Mouse (Mus musculus) gonadal fat pad, adult 2 months (tissue): ENCODE measurements around the gene Ap5z1. TPM values are rescaled to one million over a fixed set of nuclear protein-coding genes. Genes with fewer than 3 reads are reported as not detected.

Experiments
- DNase-seq: peaks from one replicate; pipeline ENCODE4 v3.0.0-alpha.2; 2012; ENCODE audit warnings: low read depth
- polyA plus RNA-seq: library from polyadenylated mRNA; depleted of rRNA; stranded (reverse); fragments of >200 nt; gene quantifications from 2 replicates; pipeline ENCODE4 v1.2.3, GENCODE M21; 2012

Ap5z1 gene
- polyA plus RNA-seq, 1 experiment: 35.2 TPM

DNA sequence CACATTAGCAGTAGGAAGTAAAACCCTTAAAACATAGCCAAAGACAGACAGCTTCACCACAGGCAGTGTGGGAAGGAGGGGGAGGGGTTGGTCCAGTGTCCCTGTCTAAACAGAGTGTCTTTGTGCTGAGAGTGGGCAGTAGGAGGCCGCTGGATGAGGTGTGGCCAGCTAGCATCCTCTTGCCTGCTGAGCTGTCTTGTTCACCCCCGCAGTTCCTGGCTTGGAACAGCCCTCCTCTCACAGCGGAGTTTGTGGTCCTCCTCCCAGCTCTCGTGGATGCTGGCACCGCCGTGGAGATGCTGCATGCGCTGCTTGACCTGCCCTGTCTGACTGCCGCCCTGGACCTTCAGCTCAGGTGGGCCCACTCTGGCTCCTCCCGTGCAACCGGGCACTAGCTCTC lies 10.0 kb downstream of the Ap5z1 start:
- DNase-seq: no peak

DNA sequence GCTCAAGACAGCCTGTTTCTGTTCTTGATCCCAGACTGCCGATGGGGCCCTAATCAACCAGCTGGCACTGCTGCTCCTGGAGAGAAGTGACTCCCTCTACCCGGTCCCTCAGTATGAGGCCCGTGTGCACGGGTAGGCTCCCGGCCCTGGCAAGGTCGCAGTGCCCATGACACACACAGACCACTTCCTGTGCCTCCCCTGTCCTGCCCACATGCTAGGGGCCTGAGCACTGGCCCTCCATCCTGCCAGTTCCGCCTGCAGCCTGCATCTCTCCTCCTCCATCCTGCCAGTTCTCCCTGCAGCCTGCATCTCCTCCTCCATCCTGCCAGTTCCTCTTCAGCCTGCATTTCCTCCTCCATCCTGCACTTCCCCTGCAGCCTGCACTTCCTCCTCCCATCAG lies 11.9 kb downstream of the Ap5z1 start:
- no peak for DNase-seq

DNA sequence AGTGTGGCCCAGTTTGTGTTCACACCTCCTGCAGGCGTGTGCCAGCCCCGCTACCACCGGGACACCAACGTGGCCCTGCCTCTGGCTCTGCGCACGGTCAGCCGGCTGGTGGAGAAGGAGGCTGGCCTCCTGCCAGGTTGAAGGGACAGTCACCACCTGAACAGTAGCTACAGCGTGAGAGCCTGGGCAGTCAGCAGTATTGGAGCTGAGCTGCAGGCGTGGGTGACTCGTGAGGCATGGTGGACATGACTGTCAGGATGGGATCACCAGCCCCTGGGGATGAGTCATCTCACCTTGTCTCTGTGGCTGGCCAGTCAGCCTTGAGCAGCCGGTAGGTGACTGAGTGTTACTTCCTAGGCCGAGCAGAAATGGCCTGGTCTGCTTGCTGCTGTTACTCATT lies 13.6 kb downstream of the Ap5z1 start:
- DNase-seq: no peak

DNA sequence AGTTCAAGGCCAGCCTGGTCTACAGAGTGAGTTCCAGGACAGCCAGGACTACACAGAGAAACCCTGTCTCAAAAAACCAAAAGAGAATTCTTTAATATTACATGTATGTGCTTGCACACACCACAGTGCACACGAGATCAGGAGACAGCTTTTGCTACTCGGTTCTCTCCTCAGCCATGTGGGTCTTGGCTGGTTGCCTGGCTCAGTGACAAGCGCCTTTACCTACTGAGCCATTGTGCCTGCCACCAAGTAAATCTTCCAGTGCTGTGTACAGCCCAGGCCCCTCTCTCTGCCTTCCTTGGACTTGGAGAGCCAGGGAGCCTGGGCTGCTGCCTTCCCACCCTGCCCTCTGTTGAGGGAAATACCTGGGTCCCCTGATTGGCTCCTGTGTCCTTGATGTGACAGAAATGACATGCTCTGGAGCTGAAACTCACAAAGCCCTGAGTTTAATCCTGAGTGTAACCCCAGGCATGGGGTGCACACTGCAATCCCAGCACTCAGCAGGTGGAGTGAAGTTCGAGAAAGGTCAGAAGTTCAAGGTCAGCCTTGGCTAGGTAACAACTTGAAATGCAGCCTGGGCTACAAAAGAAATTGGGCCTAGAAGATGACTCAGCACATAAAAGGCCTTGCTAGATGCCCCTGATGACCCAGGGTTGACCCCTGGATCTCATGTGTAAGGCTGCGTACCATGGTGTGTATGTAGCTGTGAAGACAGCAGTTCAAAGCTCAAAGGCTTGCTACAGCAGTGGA lies 14.3 kb downstream of the Ap5z1 start:
- no peak for DNase-seq

DNA sequence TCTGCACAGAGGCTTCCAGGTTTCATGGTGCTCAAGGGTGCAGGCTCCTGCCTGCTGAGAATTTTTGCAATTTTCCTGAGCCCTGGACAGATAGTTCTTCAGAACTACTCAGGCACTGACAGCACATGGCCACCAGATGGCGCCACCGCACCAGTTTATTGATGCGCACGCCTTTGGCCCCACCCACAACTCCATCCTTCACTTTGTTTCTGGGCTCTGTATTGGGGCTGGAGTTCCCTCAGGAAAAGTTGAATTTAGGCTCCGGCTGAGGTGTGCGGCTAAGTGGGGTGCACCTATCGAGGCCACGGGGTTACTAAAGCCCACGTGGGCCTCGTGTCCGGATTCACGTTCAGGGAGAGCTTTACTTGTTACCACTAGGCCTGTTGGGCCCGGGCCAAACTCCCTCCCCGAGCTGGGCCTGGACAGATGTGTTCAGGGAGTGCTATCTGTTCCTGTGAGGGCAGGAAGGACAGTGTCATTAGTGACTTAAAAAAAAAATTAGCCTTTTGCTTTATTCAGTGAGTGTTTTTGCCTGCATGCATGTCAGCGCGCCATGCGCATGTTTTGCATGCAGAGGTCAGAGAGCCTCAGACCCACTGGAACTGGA lies 15.2 kb downstream of the Ap5z1 start:
- DNase-seq: no peak

DNA sequence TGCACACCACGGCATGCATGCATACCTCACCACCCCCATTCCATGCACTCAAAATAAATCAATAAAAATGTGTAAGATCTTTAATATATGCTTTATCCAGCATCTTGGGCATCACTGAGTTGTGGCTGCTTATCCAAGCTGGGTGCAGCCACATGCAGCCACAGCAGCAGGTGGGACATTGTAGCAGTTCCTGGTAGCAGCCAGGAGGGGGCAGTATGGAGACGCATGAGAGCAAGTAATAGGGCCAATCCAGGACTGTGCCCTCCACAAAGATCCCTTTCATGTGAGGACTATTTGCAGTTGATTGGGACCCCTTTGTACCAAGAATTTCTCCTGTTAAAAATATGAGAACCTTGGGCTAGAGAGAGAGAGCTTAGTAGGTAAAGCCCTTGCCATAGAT lies 18.8 kb downstream of the Ap5z1 start:
- no peak for DNase-seq

DNA sequence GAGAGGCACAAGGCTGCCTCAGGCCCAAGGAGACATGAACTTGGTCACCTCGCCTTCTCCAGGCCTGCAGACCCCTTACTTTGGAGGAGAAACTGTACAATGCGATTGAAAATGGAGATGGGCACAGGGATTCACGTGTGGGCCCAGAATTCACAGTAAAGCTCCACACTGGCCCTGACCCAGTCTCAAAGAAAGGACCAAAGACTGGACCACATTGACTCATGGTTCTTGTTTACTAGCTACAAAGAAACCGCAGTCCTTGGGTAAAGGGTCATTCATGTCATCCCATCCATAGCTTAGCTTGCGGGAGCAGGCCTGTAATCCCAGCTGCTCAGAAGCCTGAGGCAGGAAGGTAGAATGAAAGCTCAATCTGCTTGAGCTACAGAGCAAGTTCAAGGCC lies 19.8 kb downstream of the Ap5z1 start:
- DNase-seq: no peak

DNA sequence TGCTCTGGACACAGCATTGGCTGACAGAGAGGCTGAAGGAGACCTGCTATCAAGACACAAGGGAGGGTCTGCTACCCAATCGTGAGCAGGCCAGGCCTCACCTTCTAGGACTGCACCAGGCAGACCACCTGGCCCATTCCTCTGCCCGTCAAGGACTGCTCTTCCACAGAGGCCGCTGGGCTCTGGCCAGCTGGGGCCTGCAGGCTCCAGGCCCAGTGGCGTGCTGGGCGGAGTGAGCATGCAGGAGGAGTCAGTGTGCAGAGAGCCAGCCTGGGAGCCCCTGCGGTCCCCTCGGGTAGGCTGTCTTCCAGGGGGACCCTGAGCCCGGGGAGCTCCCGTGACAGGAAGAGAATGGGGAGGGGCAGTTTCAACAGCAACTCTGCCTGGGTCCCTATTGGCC lies 22.9 kb downstream of the Ap5z1 start:
- no peak for DNase-seq

DNA sequence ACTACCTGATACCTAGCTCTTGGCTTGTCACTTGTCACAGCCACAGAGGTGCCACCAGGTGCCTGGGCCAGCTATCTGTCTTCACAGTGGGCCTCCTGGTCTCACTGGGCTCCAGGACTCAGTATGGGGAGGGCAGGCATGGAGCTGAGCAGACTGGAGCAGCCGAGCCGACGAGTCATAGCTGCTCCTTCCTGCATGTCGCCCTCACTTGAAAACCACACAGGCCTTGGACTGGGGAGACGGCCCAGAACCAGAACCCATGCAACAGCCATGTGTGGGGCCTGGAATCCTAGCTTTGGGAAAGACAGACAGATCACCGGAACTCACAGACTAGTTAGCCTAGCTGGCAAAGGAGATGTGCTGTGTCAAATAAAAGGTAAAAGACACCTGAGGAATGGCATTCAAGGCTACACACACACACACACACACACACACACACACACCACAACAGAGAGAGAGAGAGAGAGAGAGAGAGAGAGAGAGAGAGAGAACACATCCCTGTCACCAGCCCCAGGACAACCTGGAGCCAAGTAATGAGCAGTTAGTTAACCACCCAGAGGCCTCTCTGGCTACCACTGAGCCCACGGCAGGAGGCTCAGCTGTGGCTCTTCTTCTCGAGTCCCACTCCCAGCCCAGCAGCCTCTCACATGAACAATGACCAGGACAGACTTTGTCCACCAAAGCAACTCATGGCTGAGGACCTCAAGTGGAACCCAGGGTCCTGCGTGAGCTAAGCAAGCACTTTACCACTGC lies 26.4 kb downstream of the Ap5z1 start:
- DNase-seq: no peak

DNA sequence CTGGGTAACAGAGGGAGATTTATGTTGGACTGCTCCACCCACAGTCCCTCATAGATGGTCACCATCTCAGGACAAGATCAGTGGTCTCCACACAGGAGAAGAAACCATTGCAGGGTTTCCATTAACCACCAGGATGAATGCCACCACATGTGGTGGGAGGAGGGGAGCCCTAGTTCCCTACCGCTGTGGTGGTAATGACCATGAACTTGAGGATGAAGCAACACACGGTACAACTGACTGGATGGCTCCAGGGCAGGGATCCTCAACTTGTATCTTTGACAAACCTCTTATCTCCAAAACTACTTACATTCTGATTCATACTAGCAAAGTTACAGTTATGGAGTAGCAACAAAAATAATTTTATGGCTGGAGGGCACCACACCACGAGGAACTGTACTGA lies 29.6 kb downstream of the Ap5z1 start:
- no peak for DNase-seq

DNA sequence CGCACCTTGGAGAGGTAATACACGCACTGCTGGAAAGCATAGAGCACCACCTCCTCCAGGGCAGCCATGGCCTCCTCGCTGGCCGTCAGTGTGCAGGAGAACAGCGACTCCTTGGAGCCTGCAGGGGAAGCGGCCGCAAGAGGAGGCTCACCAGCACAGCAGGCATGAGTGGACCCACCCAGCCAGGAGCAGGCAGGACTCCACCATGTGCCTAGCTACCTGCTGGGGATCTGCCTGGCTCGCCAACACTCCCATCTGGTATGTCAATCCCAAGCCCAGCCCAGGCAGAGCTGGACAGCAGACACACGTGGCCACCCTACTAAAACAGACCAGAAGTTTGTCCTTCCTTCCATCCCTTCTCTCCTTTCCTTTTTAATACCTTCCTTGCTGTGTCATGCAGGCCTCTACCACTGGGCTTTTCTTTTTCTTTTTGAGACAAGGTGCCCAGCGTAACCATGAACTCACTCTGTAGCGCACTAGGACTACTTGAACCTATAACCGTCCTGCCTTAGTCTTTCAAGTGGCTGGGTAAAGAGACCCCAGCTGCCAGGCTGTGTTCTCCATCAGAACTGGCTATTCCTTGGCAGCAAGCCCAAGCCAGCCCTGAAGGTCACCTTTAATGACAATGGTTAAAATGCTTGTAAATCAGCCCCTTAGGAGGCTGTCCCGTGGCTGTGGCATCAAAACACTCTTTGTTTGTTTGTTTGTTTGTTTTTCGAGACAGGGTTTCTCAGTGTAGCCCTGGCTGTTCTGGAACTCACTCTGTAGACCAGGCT lies 31.8 kb downstream of the Ap5z1 start:
- no peak for DNase-seq

DNA sequence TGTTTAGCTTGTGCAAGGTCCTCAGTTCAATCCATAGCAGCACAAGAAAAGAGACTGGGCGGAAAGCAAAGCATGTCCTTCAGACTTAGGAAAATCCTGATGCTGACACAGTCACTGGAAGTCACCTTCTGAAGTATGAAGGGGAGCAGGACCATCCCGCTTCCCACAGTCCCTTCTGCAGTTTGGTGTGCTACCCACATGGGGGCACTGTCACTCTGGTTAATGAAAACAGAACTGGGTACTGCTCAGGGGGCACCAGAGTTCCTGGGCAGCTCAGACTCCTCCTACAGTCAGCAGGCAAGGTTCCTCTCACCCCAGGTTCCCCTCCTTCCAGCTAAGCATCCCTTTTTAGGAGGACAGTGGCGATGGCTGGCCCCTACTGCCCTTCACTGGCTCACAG lies 35.2 kb downstream of the Ap5z1 start:
- DNase-seq: no peak

DNA sequence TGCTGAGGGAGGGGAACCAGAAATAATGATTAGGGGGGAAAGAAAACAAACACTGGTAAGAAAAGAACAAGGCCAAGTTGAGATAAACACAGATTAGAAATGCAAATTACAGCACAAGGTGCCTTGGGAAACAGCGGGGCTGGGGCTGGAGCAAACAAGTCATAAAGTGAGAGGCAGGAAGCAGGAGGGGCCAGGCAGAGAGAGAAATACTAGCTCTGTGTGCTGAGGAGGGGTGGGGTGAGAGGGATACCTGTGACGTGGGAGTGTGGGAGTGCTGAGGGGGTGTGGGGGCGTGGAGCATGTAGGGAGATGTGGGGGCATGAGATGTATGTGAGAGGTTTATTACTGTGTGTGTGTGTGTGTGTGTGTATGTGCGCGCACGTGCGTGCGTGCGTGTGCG lies 37.2 kb downstream of the Ap5z1 start:
- no peak for DNase-seq

DNA sequence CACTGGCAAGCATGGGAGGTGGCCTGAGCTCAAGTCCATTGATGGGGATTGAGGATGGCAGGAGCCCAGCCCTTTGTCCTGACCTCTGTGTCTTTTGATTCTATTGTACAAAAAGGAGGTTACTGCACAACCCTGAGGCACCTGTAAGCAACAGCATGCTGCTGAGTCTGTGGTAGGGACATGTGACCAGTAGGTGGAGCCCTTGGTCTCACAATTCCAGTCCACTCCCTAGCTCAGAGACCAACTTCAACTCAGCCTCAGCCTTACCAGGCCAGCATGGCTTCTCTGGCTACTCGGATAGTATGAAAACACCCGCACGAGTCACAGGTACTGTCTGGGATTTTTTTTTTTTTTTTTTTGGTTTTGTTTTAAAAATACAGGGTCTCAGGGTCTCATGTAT lies 38.7 kb downstream of the Ap5z1 start:
- peak; percentile 12 for DNase-seq

DNA sequence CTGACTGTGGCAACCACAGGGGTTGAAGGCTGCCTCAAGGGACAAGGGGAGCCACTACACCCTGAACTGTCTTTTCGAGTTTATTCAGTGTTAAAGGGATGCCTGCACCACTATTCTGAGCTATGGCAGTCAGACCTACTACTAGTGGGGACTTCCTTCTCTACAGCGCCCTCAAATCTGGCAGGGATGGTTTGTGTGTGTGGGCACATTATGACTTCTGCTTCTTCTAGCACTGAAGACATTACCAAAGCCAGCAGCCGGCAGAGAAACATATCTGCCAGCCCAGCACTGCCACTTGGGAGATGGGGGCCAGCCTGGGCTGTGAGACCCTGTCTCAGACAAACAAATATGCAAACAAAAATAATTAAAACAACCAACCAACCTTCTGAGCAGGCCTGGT lies 40.4 kb downstream of the Ap5z1 start:
- DNase-seq: no peak

DNA sequence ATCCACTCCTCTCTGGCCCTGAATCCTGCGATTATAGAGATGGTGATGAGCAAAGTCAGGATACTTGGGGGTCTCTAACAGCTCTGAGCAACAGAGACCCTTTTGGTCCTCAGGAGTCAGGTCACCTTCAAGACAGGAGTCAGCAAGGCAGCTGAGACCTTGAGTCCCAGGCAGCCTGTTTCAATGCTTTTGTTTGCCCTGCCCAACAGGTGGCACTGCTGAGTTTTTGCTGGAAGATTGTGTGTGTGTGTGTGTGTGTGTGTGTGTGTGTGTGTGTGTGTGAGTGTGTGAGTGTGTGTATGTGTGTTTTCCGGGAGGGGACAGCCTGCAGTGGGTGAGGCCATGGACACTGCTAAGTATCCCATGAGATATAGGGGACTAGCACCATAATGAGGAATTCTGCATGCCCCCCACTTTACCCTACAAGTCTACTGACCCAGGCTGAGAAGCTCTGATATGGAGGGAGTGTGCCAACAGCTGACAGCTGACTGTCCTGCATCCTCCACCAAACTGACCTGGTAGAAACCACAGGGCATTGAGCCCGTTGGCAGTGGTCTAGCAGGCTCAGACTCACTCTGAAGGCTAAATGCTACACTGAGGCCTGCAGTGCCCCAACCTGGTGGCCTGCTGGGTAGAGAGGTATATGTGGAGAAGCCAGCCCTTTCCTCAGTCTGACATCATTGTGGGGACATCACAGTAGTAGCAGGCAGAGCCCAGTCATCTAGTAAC lies 42.1 kb downstream of the Ap5z1 start:
- DNase-seq: no peak

DNA sequence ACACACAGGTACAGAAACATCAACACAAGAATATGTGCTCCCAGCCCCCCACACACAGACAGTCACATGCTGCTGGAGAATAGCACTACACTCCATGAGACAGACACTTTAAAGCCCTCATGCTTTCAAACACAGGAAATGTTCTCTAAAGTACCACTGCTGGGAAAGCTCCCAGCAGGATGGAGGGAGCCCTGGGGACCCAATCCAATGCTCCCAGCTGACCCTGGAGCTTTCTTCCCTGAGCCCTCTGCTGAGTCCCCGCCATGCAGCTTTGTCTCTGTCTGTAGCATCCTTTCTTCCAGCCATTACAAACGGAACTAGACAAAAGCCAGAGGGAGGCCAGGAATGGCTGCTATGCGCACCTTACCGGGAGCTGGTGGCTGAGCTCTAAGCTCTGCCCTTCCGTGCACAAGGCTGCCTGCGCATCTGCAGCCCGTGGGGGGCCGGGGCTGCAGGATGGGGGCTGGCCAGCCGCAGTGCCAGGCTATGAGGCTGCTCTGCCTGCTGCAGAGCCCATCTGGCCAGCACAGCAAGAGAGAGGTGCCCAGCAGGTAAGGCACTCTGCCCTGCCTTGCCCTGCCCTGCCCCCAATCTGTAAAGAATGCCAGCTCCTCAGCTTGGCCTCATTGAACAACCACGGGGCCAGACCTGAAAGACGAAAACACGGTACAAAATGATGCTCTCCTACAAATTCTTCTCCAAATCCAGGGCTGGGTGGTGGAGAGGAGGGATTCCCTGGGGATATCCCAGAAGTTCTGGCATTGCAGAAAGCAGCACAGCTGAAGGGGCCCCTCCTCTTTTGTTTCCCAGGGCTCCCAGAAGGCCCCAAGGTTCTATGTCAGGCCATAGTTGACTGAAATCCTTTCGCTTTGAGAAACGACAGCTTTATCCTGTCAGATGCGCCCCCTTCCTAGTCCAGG lies 45.7 kb downstream of the Ap5z1 start:
- no peak for DNase-seq

DNA sequence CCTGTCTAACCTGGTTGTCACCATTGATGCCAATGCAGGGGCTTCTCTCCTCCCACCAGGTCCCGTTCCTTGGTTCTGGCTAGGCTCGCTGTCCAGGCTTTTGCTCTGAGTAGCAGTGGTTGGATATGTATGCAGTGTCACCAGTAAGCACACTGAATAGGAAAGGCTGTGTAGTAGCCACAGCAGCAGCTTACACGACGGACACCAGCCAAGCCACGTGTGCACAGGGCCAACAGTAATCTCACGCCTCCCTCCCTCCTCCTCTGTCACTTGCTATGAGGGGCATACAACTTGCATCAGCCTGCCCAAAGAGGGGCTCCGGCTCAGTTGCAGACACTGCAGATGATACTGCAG lies 46.3 kb downstream of the Ap5z1 start:
- DNase-seq: no peak

DNA sequence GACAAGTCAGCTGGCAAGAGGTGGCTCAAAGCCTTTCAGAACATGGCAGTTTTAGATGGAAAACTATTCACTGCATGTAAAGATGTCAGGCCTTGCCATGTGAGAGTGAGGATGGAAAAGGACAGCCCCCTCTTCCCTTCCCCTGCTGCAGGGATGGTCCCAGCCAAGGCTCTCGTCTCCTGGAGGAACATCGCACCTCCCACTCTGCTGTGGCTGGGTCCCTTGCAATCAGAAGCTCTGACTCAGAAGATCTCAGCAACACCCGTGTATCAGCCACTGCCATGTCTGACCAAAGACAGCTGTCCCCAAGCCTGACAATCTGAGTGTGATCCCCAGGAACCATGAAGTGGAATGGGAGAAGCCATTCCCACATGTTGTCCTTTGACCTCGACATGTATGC lies 48.4 kb downstream of the Ap5z1 start:
- DNase-seq: no peak

DNA sequence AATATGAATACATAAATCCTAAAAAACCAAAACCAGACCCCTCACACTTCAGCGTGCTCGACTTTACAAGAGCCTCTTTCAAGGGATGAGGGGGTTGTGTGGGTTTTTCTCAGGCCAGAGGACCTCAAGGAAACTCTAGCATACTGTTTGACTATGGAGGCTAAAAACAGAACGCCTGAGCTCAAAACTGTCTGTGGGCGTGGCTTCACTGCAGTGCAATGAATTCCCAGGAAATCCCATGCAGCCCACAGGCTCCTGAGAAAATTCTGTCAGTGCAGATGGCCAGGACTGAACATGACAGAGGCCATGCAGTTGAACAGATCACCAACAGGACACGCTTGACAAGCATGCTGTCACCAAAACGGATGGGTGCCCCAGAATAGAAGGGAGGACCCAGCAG lies 55.2 kb downstream of the Ap5z1 start:
- no peak for DNase-seq

DNA sequence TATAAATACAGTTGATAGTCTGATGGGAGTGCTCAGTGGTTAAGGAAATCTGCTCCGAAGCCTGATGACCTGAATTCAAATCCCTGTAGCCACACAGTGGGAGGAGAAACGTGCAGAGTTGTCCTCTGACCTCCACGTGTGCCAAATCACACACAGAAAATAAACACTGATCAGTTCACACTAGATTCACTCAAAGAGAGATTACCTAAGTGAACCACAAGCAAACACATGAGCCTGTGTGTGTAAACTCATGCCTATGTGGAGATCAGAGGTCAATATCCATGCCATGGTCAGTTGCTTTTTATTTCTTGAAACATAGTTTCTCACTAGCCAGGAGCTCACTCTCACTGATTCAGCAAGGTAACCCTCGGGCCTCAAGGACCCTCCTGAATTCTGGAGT lies 56.6 kb downstream of the Ap5z1 start:
- no peak for DNase-seq
